Mouse (Mus musculus): ENCODE measurements around the gene Il2. TPM values are rescaled to one million over a fixed set of nuclear protein-coding genes. Genes with fewer than 3 reads are reported as not detected.

The Il2 gene
- total RNA-seq, 1 experiment from 2014 or later, result not detected

Other genes starting within 250 kb of the Il2 start
- gene Adad1, start 62.4 kb downstream of the Il2 start, total RNA-seq (2021), result not detected in 2 replicates
- not detected in 2 replicates for gene Il21, start 106.7 kb upstream of the Il2 start, total RNA-seq (2021)
- 6.9 and 8.1 TPM in 2 replicates for gene Bbs12, start 186.6 kb upstream of the Il2 start, total RNA-seq (2021)
- gene Cetn4, start 186.7 kb upstream of the Il2 start, total RNA-seq (2021), result 2.7 and 3.7 TPM in 2 replicates
- gene Fgf2, start 222.4 kb upstream of the Il2 start, total RNA-seq (2021), result 1.4 and 2.5 TPM in 2 replicates